Mouse (Mus musculus) CH12F3 (cell line): Measurements from ENCODE around the gene Col5a2.
"Not testable (repeated sequence)": the region's sequence is repeated elsewhere in the genome, so short reads cannot be mapped to it uniquely, and the experiment has no call there.

Experiments
- in situ Hi-C: fragments of 300-500 bp; cut with MboI; formaldehyde crosslinking; loops from 2 replicates; pipeline ENCODE4 v1.14.3; 2020; ENCODE audit warnings: low sequenced_read_pairs

The Col5a2 gene

DNA sequence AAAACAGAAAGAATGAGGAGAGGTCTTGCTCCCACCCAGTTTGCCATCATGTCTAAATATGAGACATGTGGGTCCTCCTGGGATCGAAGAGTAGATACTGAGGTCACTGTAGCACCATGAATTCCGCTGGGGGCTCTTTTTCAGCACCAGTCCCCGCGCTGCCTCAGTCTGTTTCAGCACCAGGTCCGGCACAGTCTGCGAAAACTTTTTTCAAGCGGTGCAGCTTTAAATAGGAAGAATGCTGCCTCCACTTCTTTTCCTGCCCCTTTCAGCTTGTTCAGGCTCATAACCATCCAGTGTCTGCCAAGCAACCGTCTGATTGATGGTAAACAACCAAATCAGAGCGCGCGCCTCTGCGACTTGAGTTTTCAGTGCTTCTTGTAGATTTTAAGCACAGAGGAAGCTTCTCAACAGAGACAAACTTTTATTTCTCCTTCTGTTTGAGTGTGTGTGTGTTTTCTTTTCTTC lies at the start of gene Col5a2:
Col5a2 (minus strand) TSS at position 418 of the 468 bp plus-strand sequence.
- in situ Hi-C loops, result no loop called here

DNA sequence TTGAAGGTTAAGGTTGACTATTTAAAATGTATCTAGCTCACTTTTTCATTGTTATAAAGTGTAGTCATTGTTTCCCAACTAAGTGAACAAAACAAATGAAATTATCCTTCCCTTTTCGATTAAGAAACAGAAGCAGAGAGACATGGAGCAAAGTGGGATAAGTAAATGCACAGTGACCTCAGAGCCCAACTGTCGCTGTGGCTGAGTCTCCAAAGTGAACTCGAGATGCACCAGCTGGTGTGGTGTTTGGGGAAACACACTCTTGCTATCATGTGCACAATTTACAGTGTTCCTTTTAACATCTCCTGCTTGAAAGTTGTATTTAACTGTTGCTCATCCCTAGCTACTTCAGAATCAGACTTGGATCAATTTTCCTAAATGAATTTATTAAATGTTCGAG lies 47.4 kb upstream of the Col5a2 start:
- in situ Hi-C loops, result no loop called here

DNA sequence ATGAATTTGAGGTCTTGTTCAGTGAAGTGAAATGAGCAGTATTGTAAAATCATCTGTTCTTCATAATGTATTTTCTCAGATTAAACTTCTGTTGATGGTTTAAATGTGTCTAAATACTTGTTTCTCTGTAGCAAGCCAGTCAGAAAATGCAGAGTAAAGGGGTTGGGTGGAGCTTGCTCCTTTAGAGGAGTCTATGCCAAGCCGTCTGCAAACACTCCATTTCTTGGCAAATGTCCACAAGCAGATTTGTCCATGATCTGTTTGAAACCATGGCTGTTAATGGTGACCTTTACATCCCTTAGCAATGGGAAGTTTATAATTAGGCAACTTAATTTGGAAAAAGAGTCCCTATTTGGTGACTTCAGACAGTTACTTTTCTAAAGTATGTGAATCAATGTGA lies 38.8 kb upstream of the Col5a2 start:
- in situ Hi-C loops, result no loop called here

DNA sequence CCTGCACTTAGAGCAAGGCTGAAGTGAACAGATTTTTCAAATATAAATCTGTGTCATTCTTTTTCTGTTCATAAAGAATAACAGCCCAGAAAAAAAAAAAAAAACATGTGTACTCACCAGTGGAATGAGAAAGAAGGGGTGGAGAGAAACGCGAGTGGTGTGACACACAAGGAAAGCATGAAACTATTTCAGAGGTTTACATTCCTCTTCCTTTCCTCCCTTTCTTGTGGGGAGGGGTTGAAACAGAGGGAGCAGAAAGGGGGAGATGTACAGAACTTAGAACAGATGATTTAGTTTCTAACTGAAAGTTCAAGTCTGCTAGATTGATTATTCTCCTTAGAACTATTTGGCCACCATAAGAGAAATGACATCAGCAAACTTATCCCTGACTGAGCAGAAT lies 38.1 kb upstream of the Col5a2 start:
- in situ Hi-C loops, result no loop called here

DNA sequence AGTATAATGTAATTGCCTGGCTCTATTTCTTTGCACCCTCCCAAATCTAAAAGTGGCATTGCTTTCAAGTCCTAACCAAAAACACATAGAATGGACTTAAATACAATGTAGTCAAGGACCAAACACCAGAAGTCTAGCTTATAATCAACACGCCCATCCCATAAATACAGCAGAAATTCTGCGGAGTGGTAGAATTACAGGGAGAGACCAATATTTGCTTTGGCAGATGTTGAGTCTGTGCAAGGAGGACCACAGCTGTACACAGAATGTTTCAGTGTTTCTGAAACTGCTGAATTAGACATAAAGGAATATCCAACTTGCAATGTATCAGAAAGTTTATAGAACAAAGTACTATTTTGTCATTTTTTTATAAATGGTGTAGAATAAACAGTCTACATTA lies 28.4 kb upstream of the Col5a2 start:
- in situ Hi-C loops, result no loop called here

DNA sequence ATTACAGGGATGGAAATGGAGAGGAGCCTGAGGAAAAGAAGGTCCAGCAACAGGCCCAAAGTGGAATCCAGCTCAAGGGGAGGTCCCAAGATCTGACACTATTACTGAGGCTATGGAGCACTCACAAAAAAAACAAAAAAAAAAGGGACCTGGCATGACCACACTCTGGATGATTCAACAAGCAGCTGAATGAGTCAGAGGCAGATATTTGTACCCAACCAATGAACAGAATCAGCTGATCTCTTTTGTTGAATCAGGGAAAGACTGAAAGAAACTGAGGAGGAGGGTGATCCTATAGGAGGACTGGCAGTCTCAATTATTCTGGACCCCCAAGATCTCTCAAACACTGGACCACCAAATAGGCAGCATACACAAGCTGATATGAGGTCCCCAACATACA lies 24.4 kb upstream of the Col5a2 start:
- in situ Hi-C loops, result not testable (repeated sequence)

DNA sequence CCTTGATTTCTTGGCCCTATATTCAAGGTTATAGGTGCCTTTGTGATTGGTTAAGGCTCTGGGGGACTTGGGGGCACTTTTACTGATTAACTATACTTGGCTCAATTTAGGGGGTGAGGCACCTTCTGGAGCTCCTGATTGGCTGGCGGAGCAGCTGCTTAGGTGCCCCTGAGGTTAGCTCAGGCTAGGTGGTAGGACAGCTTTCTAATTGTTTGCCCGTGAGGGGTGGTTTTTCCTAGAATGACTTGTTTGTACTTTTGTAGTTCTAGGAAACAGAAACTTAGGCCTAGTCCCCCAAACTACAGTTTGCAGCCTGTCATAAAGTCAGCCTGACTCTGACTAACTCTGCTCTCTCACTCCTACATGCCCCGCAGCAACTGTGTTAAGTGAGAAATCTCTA lies 20.5 kb upstream of the Col5a2 start:
- in situ Hi-C loops, result no loop called here

DNA sequence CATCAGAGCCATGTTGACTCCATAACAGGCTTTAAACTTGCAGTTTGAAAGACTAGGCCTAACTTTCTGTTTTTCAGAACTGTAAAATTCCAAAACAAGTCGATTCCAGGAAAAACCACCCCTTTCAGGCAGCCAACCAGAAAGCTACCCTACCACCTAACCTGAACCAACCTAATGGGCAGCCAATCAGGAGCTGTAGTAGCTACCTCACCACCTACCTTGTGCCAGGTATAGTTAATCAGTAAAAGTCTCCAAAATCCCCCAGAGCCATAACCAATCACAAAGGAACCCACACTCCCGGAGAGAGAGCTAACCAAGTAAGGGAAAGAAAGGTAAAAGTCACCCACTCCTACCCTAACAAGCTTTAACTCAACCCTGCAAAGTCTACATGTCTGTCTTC lies 18.4 kb upstream of the Col5a2 start:
- in situ Hi-C loops, result no loop called here

DNA sequence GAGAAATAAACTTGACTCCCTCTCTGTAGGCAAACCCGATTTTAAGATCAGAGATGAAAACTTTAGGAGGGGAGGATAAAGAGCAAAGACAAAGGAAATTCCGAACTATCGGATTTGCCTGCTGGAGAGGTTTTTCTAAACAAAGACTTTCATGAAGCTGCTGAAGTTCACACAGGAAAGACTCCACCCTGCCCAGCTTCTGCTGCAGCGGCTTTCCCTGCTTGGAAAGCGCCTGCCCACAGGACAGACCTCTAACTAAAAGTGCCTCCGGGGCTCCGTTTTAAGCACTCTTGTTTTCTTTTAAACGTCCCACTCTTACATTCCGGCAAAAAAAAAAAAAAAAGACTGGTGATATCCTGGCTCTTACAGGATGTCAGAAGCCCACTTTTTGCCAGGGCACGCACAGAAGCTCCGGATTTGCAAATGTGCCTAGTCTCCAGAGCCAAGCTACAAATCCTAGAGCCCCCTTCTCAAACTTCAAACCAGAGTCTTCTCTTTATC lies 791 bp downstream of the Col5a2 start:
- in situ Hi-C loops, result no loop called here

DNA sequence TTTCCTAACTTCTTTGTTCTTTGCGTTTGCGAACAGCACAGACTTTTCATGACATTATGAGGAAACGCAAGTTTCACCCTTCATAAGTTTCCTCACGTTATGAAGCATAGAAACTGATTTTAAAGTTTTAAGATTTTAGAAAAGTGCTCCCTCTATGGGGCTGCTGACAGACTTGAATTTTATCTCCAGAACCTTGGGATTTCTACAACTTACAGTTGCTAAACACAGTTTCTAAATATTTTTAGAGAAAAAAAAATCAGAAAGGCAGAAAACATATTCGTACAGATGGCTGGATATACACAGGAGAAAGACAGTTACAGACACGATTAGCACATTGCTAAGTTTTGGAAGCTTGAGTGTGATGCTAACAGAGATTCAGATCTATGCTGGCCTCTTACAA lies 1.6 kb downstream of the Col5a2 start:
- in situ Hi-C loops, result no loop called here

DNA sequence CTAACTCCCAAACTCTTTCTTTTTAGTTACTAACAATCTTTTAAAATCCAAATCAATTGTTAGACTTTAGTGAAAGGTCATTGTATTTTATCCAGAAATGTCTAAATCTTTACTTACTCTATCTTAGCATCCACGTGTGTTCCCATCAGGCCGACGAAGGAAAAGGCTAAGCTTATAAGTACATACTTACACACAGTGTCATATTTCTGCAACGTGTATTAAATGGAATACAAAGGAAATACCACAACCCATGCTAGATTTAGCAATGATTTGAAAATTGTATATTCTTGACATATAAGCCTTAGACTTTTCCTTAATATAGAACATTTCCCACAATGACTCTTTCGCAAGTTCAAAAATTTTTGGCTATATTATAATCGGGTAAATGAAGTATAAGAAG lies 2.6 kb downstream of the Col5a2 start:
- in situ Hi-C loops, result no loop called here

DNA sequence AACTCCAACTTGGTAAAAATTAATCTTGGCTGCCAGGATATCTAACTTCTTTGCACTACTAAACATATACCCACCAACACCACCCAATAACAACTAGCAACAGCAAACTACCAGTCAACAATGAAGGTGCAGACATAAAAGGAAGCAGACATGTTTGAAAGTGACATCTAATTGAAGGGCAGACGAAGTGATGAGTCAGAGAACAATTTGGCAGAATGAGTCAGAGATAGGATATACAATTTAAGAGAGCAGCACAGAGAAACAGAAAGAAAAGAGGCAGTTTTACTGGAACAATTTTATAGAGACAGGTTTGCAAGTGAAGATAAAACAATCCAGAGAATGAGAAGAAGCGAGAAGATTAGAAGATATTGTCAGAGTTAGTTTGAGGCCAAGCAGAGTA lies 8.1 kb downstream of the Col5a2 start:
- in situ Hi-C loops, result no loop called here

DNA sequence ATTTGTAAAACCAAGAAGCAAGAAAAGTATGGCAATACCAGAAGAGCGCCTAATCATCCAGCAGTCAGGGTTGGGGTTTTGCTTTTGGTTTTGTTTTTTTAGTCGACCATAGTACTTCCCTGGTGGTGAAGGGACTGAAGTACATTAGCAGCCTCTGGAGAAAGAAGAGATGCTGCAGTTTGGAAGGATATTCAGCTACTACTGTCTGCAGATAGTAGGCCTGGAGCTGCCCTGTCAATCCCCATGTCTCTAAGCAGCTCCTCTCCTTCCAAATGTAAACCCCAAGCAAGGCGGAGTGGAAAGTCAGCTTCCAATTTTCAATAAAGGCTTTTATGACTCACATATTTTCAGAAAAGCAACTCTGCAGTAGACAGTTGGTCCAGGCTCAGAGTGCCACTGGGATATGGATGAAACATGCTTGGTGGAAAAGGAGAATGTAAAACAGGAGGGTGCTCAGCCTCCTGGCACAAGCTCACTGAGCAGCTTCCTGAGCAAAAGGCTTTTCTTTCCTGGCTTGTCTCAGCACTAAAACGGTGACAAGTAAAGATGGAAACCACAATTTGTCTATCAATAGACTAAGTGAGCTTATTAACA lies 10.9 kb downstream of the Col5a2 start:
- in situ Hi-C loops, result no loop called here

DNA sequence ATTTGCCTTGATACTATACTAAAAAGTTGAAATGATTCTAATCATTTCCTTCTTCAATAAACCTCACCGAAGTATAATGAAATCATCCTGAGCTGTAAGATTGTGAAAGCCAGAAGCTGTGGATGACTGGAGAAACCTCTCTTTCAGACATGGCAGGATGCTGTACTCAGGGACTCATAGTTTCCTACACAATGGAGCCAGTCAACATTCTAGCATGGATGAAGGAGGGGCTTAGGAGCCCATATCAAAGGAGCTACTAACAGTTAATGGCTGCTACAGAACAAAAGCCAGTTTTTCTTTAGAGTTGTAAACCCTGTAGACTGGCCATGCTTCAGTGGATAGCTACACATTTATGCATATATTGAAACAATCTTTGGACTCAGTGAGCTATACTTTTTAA lies 12.6 kb downstream of the Col5a2 start:
- in situ Hi-C loops, result no loop called here

DNA sequence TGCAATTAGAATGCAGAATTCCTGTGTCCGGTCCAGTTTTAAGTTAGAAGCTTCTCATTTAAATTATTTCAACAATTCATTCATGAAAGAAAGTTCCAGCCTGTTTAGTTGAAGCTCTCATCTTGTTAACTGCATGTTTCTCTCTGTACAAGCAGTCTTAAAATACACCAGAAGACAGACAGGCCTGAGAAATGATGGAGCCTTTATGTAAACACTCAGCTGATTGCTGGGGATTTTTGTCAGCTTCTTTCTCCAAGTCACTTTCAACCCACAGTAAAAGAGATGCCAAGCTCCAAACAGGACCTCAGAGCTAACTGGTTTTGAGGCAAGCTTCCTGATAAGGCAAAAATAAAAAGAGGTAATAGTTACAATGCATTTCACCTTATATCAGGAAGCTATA lies 14.8 kb downstream of the Col5a2 start:
- in situ Hi-C loops, result no loop called here

DNA sequence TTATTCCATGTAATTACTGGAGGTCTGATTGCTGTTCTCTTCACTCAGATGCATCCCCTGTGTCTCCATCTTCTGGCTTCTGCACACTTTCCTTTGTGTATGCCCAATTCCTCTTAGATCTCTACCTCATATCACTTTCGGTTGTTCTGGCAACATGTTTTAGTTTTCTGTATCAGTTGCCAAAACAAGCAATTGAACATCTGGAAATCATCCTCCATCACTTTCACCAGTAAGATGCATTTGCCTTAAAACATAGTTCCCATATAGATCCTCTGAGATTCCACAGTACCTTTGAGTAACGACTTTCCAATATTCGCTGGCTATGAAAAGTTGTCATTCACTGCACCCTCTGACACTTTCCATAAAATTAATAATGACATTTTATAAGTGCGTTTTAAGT lies 20.1 kb downstream of the Col5a2 start:
- in situ Hi-C loops, result no loop called here

DNA sequence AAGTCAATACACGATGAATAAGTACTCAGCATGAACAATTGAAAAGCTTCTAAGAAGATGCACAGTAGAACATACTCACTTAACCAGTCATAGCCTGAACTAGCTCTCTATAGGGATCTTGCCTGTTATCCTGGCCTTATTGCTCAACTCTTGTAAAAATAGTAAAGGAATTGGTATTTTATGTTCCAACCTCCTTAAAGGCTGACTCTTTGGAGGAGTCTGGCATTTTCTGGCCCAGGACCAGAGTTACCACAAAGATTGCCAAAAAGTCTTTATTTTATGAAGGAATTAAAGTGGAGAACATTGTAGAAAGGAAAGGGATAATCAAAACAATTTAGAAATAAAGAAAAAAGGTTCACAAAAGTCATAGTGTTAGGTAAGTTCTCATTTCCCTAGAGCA lies 21.2 kb downstream of the Col5a2 start:
- in situ Hi-C loops, result no loop called here

DNA sequence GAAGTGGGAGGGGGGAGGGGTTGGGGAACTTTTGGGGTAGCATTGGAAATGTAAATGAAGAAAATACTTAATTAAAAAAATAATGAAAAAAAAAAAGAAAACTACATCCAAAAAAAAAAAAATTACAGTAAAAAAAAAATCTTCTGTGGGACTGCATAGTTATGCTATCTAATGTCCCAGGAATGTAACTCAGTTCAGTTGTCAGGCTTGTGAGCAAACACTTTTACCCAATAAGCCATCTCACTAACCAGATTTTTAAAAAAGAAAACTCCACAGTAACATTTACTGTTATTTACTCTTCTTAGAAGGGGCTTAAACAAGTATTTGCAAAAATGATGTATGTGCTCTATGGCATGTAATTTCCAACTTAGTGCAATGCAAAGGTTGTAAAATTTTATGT lies 24.0 kb downstream of the Col5a2 start:
- in situ Hi-C loops, result no loop called here

DNA sequence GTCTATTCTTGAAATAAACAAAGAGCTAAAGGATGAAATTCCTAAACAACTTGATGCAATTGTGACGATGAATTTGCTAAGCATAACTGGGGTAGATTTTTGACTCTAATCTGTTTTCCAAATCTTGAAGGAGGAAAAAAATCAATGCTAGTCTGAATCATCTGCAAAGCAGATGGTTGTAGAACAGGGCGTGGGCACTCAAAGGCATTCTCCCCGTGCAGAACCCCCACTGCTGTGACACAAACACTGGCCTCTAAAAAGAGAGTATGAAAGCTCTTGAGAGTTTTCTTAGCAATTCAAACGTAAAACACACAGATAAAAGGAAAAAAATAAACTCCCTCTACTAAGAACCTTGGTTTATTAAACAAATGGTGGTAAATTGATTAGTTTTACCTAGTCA lies 30.3 kb downstream of the Col5a2 start:
- in situ Hi-C loops, result no loop called here

DNA sequence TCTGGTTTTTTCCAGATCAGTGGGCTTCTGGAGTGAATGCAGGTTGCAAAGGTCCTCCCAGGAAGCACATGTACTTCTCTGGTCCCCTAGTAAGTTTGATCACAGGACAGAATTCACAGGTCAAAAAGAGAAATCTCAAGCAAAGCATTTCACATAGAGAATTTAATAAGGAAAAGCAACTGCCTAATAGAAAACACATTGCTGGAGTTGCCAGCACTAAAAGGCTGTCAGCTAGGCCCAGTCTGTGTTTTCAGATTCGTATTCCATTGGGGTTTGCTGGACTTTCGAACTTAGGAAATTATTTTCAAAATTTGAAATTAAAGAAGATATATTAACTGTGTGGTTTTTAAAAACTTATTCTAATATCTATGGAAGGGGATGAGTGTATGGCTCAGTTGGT lies 42.3 kb downstream of the Col5a2 start:
- in situ Hi-C loops, result no loop called here

DNA sequence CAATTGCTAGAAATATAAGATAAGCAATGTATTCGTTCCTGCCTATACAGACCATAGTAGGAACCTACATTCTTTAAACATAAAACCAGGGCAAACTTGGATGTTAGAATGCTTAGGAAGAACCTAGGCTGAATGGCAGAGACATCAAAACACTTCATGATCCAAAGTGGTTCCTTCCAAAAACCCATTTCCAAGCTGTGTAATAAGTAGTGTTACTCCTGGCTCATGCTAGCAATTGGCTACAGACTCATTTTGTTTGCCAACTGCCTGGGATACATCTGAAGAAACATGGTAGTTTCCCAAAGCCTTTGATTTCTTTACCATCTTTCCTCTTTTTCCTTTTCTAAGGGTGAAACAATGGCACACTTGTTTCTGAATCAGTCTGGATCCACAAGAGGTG lies 47.3 kb downstream of the Col5a2 start:
- in situ Hi-C loops, result no loop called here

DNA sequence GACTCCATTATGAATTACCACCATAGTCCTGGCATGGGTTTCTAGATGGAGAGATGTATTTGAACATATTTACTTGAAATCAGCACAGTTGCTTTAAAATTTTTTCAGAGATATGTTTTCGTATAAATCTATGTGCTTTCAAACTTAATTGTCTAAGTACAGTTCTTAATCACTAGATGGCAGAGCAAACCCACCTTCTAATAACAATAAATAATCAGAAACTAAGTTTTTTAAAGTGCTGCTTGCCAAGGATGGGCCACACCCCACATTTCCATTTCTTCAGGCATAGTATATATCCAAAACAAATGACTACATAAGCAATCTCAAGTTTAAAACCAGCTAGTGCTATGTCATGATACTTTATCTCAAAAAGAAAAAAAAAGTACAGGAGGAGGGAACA lies 54.2 kb downstream of the Col5a2 start:
- in situ Hi-C loops, result no loop called here

DNA sequence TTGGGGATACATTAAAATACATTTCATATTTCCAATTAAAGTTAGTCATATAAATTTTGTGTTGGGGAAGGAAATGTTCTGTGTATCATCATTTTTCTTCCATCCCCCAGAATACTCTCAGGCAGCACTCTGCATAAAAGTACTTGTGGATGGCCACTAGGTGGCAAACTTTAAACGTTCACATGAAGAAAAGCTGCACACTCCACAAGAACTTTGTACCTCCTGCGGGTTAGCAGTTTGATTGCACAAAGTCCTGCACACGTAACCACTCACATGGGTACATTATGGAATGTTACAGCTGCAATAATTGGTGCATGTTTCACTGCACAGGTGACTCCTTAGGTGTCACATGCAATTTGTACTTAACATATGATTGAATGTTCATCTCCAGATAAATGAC lies 71.2 kb downstream of the Col5a2 start:
- in situ Hi-C loops, result no loop called here
